Mouse (Mus musculus) layer of hippocampus, adult 8-10 months (tissue): ENCODE measurements at regions not wholly inside any gene's neighbourhood (a gene's known extent, or its start where the extent isn't known, plus 50 kb on each side); places are given as distances from the start of the nearest gene placed in this dataset.

Experiments used
- DNase-seq, 2 experiments: peaks; one replicate each; pipeline ENCODE4 v3.0.0; 2022; ENCODE audit warnings: low spot score in 2 of 2

DNA sequence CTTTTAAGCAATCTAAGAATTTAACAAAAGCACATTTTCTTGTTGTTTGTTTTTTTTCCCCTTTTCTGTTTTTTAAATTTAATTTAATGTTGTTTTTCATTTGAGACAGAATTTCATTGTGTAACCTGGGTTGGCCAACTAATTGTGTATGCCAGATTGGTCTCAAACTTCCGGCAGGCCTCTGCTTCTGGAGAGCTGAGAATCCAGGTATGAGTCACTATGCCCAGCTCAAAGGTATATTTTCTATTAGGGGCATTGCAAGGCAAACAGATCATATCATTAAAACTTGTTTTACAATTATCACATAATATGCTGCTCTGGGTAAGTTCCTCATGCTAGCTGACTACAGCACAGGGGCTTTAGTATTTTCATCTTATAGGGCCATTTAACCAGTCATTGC, 112.2 kb upstream of the Tsc22d2 start:
- no peak for DNase-seq

DNA sequence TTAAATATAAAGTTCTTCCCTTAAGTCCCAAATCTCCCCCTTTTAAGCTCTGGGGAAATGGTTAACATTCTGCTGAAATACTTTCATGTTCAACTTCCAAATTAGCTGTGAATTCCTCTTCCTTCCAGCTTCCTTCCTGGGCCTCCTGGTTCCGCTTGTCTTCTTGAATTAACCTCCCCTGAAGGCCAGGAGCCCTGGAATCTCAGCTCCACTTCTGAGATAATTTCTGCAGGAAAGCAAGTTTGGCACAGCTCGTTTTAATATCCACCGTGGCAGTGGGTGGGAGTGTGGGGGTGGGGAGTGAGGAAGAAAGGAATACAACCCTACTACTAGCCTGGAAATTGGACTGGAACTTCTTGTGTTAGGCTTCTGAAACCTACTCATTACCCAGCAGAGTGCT, 110.8 kb upstream of the Tsc22d2 start:
- no peak for DNase-seq

DNA sequence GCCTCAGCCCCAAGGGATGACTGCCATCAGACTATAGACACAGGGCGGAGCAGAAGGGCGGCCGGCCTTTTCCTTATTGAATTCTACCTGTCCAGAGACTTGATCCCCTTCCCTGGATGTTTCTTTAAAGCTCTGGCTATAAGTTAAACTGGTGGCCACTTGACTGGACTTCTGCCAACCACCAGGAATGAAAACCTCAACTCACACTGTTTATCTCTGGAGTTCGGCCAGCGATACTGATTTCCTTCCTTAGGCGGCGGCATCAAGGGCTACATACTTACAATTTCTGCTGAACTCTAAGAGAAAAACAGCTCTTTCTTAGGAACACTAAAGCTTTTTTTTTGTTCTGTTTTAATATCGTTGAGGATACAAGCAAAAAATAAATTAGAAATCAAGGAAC, 104.9 kb upstream of the Tsc22d2 start:
- no peak for DNase-seq

- no peak for DNase-seq
Measured at GRCm38 (mm10) chr3:58310390-58310789, 104.1 kb upstream of the Tsc22d2 start.

DNA sequence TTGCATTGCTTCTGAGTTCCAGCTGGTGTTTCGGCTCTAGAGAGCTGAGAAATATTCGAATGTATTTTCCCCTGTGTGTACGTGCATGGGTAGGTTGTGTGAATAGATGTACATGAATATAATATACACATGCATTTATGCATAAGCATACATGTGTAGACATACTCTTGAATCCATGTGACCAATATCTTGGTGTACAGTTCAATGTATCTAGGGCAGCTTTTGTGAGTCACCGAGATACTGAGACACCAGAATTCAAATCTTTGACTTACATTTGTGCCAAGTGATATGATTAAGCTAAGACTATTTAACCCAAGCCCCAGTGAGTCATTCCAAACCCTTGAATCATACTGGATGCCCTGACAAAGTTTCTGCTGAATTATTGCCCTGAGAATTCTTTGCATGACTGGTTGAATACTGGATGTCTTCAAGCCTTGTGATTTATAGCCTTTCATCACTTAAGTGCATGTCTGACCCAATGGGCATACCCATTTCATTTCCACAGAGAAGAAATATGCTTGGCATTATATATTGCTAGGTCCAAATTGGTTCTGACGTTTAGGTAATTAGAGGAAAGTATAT, 103.3 kb upstream of the Tsc22d2 start:
- no peak for DNase-seq

DNA sequence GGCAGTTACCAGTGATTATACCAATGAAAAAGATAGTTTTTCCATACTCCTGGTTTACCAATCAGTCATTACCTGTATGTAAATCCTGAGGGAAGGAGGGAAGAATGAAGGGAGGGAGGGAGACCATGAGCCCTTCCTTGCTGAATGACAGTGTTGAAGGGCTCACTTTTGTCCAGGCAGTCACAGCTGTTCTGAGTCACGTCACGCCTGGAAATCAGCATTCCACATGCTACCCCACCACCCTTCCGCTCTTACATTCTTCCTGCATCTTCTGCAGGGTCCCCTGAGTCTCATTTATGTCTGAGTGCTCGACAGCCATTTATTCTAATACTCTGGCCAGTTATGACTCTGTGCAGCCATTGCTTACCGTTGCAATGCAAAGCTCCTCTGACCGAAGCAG, 101.9 kb upstream of the Tsc22d2 start:
- no peak for DNase-seq

- DNase-seq: no peak
Measured at GRCm38 (mm10) chr3:58315236-58315635, 99.3 kb upstream of the Tsc22d2 start.

DNA sequence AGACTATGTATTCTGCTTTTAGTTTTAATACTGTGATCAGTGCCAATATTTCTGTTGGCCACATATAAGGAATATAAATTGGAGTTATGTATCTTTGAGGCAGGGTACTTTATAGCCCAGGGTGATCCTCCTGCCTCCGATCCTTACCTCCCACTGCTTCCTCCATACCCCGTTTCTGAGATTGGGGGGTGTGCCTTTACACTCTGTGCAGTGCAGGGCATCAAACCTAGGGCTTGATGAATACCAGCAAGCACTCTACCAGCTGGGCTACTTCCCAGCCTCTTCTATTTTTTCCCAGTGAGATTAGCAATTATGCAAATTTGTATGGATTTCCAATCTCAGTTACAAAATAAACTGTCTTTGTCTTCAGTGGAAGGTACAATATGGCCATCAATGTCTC, 97.3 kb upstream of the Tsc22d2 start:
- no peak for DNase-seq

- DNase-seq: no peak
Measured at GRCm38 (mm10) chr3:58318756-58319155, 95.8 kb upstream of the Tsc22d2 start.

DNA sequence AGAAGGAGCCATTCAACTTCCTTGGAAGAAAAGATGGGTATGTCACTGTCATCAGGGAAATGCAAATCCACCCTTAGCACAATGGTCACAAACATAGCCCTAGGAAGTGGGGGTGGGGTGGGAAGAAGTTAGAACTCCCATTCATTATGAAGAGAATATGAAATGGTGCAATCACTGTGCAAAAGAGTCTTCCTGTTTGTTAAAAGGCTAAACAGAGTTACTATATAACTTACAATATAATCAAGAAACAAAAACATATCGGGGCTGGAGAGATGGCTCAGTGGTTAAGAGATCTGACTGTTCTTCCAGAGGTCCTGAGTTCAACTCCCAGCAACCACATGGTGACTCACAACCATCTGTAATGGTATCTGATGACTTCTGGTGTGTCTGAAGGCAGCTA, 95.1 kb upstream of the Tsc22d2 start:
- DNase-seq: no peak

DNA sequence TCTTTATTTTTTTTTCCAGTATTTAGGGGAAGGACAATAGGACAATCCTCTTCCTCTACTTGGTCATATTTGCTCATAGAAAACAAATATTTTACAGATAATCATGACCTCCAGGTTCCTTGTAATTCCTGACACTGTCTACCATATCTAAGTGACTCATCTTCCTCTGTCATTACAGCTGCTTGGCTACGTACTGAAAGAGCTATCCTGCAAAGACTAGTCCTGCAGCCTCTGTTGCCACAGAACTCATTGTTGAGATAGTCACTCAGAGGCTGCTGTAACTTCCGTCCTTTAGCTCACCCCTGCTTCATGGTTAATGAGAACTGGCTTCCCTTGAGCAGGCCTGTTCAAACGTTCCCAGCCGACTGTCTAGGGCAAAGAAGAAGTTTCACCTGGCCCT, 93.7 kb upstream of the Tsc22d2 start:
- no peak for DNase-seq

- DNase-seq: no peak
Measured at GRCm38 (mm10) chr3:58322322-58322721, 92.2 kb upstream of the Tsc22d2 start.

GRCm38 (mm10) chr3:58327721-58328120, 86.8 kb upstream of the Tsc22d2 start:
- DNase-seq: no peak

DNA sequence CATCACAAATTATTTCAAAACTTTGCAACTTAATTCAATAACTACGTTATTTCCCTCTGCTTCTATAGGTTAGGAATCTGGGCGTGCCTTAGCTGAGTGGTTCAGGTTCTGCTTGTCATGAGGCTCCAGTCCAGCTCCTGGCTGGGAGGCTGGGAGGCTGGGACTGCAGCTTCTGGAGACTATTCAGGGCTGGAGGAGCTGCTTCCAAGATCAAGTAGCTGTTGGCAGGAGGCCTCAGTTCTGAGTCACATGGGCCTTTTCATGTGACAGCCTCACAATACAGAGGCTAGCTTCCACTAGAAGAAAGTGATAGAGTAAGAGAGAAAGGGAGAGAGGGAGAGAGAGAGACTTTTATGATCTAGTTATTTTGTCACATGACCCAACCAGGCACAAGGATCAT, 84.3 kb upstream of the Tsc22d2 start:
- DNase-seq: peak; percentile 17 to 31

GRCm38 (mm10) chr3:58333997-58334396, 80.5 kb upstream of the Tsc22d2 start:
- DNase-seq: no peak

- DNase-seq: no peak
Measured at GRCm38 (mm10) chr3:58335277-58335676, 79.2 kb upstream of the Tsc22d2 start.

- no peak for DNase-seq
Measured at GRCm38 (mm10) chr3:58336135-58336534, 78.4 kb upstream of the Tsc22d2 start.

DNA sequence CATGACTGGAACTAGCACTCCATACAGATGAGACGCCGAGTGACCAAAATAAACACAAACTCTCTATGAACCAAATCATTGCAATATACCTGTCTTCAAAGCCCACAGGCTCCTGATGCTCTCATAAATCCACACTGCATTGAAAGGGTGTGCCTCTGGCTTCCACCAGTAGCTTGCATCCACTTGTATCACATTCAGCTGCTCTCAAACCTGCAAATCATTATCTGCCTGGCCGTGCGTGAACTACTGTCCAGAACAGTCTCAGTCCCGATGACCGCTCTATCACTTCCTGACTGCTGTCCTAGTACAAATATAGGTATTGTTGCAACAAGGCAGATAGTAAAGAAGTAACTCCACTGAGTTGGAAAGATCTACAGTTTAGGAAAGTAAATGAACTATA, 77.9 kb upstream of the Tsc22d2 start:
- no peak for DNase-seq

GRCm38 (mm10) chr3:58338976-58339375, 75.5 kb upstream of the Tsc22d2 start:
- no peak for DNase-seq

DNA sequence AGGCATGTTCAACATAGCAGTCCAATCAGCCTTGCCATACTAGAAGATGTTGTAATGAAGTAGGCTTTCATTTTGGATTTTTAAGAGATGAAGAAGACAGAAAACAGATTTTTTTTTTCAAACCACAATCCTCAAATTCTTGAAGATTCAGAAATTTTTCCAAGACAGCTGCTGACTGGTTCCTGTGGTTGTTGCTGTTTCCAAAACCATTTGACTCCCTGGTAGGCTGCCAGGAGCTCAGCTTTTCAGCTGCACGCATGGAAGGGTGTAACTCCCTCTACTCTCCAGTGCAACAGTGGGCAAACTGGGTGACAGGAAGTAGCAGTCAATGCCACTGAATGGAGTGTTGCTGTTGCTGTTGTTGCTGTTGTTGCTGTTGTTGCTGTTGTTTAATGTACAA, 72.4 kb upstream of the Tsc22d2 start:
- DNase-seq: no peak

DNA sequence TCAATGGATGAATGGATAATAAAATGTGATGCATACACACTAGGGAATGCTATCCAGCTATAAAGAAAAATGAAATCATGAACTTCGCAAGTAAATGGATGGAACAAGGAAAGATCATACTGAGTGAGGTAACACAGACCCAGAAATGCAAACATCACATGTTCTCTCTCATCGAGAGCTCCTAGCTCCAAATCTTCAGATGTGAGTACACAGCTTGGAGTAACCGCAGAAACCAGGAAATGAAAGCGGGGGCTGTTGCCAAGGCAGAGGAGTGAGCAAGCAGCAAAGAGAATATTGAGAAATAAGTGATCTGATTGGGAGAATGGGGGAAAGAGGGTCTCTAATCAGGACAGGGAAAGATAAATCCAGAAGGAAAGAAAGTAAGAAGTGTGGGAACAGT, 52.0 kb upstream of the Tsc22d2 start:
- no peak for DNase-seq

DNA sequence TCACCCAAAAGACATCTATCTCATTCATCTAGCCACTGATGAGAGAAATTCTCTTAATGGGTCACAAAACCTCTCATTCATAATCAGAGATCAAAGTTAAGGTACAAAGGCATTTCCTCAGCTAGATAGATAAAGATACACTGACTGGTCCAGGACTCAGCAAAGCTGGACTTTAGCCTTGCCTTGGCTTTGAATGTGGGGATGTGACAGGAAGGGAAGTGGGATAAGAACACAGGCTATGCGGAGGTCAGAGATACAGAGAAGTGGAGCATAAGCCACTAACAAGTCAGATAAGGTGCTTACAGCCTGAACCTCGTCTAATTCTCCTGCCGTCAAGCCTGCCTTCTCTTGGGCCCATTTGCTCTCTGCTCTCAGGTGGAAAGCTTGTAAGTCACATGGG, 50.0 kb upstream of the Tsc22d2 start:
- no peak for DNase-seq
